Mouse (Mus musculus): ENCODE results near the gene Spred2. TPM values are rescaled to one million over a fixed set of nuclear protein-coding genes. Genes with fewer than 3 reads are reported as not detected.
"Not testable (repeated sequence)": the region's sequence is repeated elsewhere in the genome, so short reads cannot be mapped to it uniquely, and the experiment has no call there.

Gene Spred2
- polyA plus RNA-seq, 1 experiment from 2014 or later, result 4.3 TPM

GRCm38 (mm10) chr11:20025899-20026298, 101.7 kb downstream of the Spred2 start:
- ATAC-seq (ENCODE audit: extremely low read depth, insufficient number of reproducible peaks, low FRiP score, low TSS enrichment), result no peak
- 68% methylated on average over 11 of the region's 11 CpGs for WGBS
- H3K9ac ChIP-seq, result no peak overlapping the region

GRCm38 (mm10) chr11:20027719-20028118, 103.5 kb downstream of the Spred2 start:
- H3K36me3 ChIP-seq, result peaks cover 28% of the 10 kb centered on the region
- no peak overlapping the region for H3K4me3 ChIP-seq
- H3K9me3 ChIP-seq, result 0 out of 2 replicates have a peak, but pooled peaks cover 5% of the 10 kb centered on the region
- H3K9ac ChIP-seq, result no peak overlapping the region
- H3K4me2 ChIP-seq, result no peak overlapping the region
- ATAC-seq (ENCODE audit: extremely low read depth, insufficient number of reproducible peaks, low FRiP score, low TSS enrichment), result no peak
- H3K27me3 ChIP-seq (replicated peaks), result no peaks in the 10 kb centered on the region
- no peak overlapping the region for H3K27ac ChIP-seq (replicated peaks)
- WGBS, result 75% methylated on average over 9 of the region's 9 CpGs
- H3K4me1 ChIP-seq, result no peaks in the 10 kb centered on the region

More at GRCm38 (mm10) chr11:20025899-20026298, 101.7 kb downstream of the Spred2 start:
- Histone ChIP-seq H3K27ac (replicated peaks) (no peak overlapping the region), H3K4me1 (no peaks in the 10 kb centered on the region), H3K36me3 (peaks cover 45% of the 10 kb centered on the region), H3K27me3 (replicated peaks) (no peaks in the 10 kb centered on the region), H3K4me2 (no peak overlapping the region), H3K4me3 (no peak overlapping the region), H3K9me3 (peaks cover 11% of the 10 kb centered on the region)

GRCm38 (mm10) chr11:20028396-20028795, 104.2 kb downstream of the Spred2 start:
- no peak for ATAC-seq (ENCODE audit: extremely low read depth, insufficient number of reproducible peaks, low FRiP score, low TSS enrichment)
- Histone ChIP-seq H3K9ac (no peak overlapping the region), H3K27ac (replicated peaks) (no peak overlapping the region), H3K4me1 (no peaks in the 10 kb centered on the region), H3K27me3 (replicated peaks) (no peaks in the 10 kb centered on the region), H3K9me3 (0 out of 2 replicates have a peak, but pooled peaks cover 5% of the 10 kb centered on the region), H3K4me2 (no peak overlapping the region), H3K36me3 (peaks cover 22% of the 10 kb centered on the region), H3K4me3 (no peak overlapping the region)
- WGBS, result 81% methylated on average over 6 of the region's 6 CpGs

GRCm38 (mm10) chr11:20029014-20029413, 104.8 kb downstream of the Spred2 start:
- Histone ChIP-seq H3K4me2 (no peak overlapping the region), H3K4me1 (no peaks in the 10 kb centered on the region), H3K27me3 (replicated peaks) (no peaks in the 10 kb centered on the region), H3K27ac (replicated peaks) (no peak overlapping the region), H3K4me3 (no peak overlapping the region), H3K9ac (no peak overlapping the region), H3K9me3 (0 out of 2 replicates have a peak, but pooled peaks cover 5% of the 10 kb centered on the region), H3K36me3 (peaks cover 20% of the 10 kb centered on the region)
- no peak for ATAC-seq (ENCODE audit: extremely low read depth, insufficient number of reproducible peaks, low FRiP score, low TSS enrichment)
- 86% methylated on average over 4 of the region's 4 CpGs for WGBS

- not testable (repeated sequence) for H3K4me3 ChIP-seq; H3K4me1 ChIP-seq; ATAC-seq (ENCODE audit: extremely low read depth, insufficient number of reproducible peaks, low FRiP score, low TSS enrichment); H3K9ac ChIP-seq; H3K4me2 ChIP-seq; H3K9me3 ChIP-seq; H3K27me3 ChIP-seq (replicated peaks); H3K36me3 ChIP-seq; H3K27ac ChIP-seq (replicated peaks)
- 86% methylated on average over 5 of the region's 5 CpGs for WGBS
These were observed 106.8 kb downstream of the Spred2 start for GRCm38 (mm10) chr11:20030973-20031372.

GRCm38 (mm10) chr11:20031536-20031935, 107.4 kb downstream of the Spred2 start:
- ATAC-seq (ENCODE audit: extremely low read depth, insufficient number of reproducible peaks, low FRiP score, low TSS enrichment), result no peak
- H3K4me2 ChIP-seq, result no peak overlapping the region
- H3K9ac ChIP-seq, result no peak overlapping the region
- no peaks in the 10 kb centered on the region for H3K4me1 ChIP-seq
- 0 out of 2 replicates have a peak, but pooled peaks cover 5% of the 10 kb centered on the region for H3K9me3 ChIP-seq
- H3K27me3 ChIP-seq (replicated peaks), result peaks cover 7% of the 10 kb centered on the region; the same call in 1 of the 2 replicates
- no peak overlapping the region for H3K27ac ChIP-seq (replicated peaks)
- 38% methylated on average over 8 of the region's 8 CpGs for WGBS
- no peaks in the 10 kb centered on the region for H3K36me3 ChIP-seq
- H3K4me3 ChIP-seq, result no peak overlapping the region

- no peaks in the 10 kb centered on the region for H3K36me3 ChIP-seq
- H3K27me3 ChIP-seq (replicated peaks), result peaks cover 13% of the 10 kb centered on the region; the same call in 1 of the 2 replicates
- no peak overlapping the region for H3K27ac ChIP-seq (replicated peaks)
- H3K9ac ChIP-seq, result no peak overlapping the region
- no peak overlapping the region for H3K4me2 ChIP-seq
- WGBS, result 47% methylated on average over 6 of the region's 6 CpGs
- no peak overlapping the region for H3K4me3 ChIP-seq
- ATAC-seq (ENCODE audit: extremely low read depth, insufficient number of reproducible peaks, low FRiP score, low TSS enrichment), result no peak
- H3K4me1 ChIP-seq, result peaks cover under 1% of the 10 kb centered on the region; the same call in 1 of the 2 replicates
- H3K9me3 ChIP-seq, result 0 out of 2 replicates have a peak, but pooled peaks cover 5% of the 10 kb centered on the region
These were observed 109.5 kb downstream of the Spred2 start for GRCm38 (mm10) chr11:20033541-20034160.

- peaks cover 13% of the 10 kb centered on the region; the same call in 1 of the 2 replicates for H3K27me3 ChIP-seq (replicated peaks)
- H3K27ac ChIP-seq (replicated peaks), result no peak overlapping the region
- H3K36me3 ChIP-seq, result no peaks in the 10 kb centered on the region
- no peak overlapping the region for H3K9ac ChIP-seq
- no peak for ATAC-seq (ENCODE audit: extremely low read depth, insufficient number of reproducible peaks, low FRiP score, low TSS enrichment)
- no peak overlapping the region for H3K4me2 ChIP-seq
- no peak overlapping the region for H3K4me3 ChIP-seq
- 0 out of 2 replicates have a peak, but pooled peaks cover 5% of the 10 kb centered on the region for H3K9me3 ChIP-seq
- peaks cover 5% of the 10 kb centered on the region for H3K4me1 ChIP-seq
- WGBS, result 66% methylated on average over 14 of the region's 14 CpGs
These were observed 110.3 kb downstream of the Spred2 start for GRCm38 (mm10) chr11:20034337-20034947.

GRCm38 (mm10) chr11:20035343-20035928, 111.3 kb downstream of the Spred2 start:
- Histone ChIP-seq H3K4me2 (no peak overlapping the region), H3K27ac (replicated peaks) (no peak overlapping the region), H3K9ac (no peak overlapping the region), H3K27me3 (replicated peaks) (peaks cover 13% of the 10 kb centered on the region; the same call in 1 of the 2 replicates), H3K9me3 (0 out of 2 replicates have a peak, but pooled peaks cover 5% of the 10 kb centered on the region), H3K4me3 (no peak overlapping the region), H3K36me3 (no peaks in the 10 kb centered on the region), H3K4me1 (peaks cover 10% of the 10 kb centered on the region)
- WGBS, result 47% methylated on average over 11 of the region's 11 CpGs
- peak; percentile 37; the same call in 1 of the 2 replicates for ATAC-seq (ENCODE audit: extremely low read depth, insufficient number of reproducible peaks, low FRiP score, low TSS enrichment)

- H3K27me3 ChIP-seq (replicated peaks), result peaks cover 13% of the 10 kb centered on the region; the same call in 1 of the 2 replicates
- no peak for ATAC-seq (ENCODE audit: extremely low read depth, insufficient number of reproducible peaks, low FRiP score, low TSS enrichment)
These were observed 111.8 kb downstream of the Spred2 start for GRCm38 (mm10) chr11:20035972-20036371.

GRCm38 (mm10) chr11:20037739-20038138, 113.6 kb downstream of the Spred2 start:
- H3K9me3 ChIP-seq, result no peaks in the 10 kb centered on the region
- no peak overlapping the region for H3K4me2 ChIP-seq
- peaks cover 26% of the 10 kb centered on the region for H3K4me1 ChIP-seq
- ATAC-seq (ENCODE audit: extremely low read depth, insufficient number of reproducible peaks, low FRiP score, low TSS enrichment), result no peak
- H3K4me3 ChIP-seq, result no peak overlapping the region
- H3K36me3 ChIP-seq, result no peaks in the 10 kb centered on the region
- peaks cover 13% of the 10 kb centered on the region; the same call in 1 of the 2 replicates for H3K27me3 ChIP-seq (replicated peaks)
- WGBS, result 87% methylated on average over 4 of the region's 4 CpGs
- no peak overlapping the region for H3K27ac ChIP-seq (replicated peaks)
- no peak overlapping the region for H3K9ac ChIP-seq

More at GRCm38 (mm10) chr11:20035972-20036371, 111.8 kb downstream of the Spred2 start:
- Histone ChIP-seq H3K36me3 (no peaks in the 10 kb centered on the region), H3K4me2 (no peak overlapping the region), H3K4me1 (peaks cover 10% of the 10 kb centered on the region), H3K9me3 (0 out of 2 replicates have a peak, but pooled peaks cover 5% of the 10 kb centered on the region), H3K4me3 (no peak overlapping the region), H3K9ac (no peak overlapping the region), H3K27ac (replicated peaks) (no peak overlapping the region)
- whole genome bisulfite sequencing, result 84% methylated on average over 7 of the region's 7 CpGs
